Mouse (Mus musculus): ENCODE results near the gene Ccr4.

Gene Ccr4

DNA sequence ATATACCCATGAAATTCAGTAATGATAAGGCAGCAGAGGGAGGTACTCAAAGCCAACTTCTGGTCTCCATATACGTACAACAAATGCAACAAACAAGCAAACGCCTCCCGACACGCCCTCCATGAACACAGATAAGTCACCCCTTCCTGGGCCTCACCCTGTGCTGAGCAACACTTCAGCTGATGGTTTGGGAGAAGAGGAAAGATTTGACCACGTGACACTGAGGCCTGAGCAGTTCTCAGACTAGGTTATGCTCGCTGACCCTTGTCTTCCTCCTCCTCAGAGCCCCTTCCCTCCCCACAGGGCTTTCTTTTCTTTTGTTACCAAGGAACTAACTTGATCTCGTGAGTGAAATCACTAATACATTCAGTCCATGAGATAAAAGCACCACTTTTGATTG lies 37.8 kb downstream of the Ccr4 start:
- no peak for DNase-seq

DNA sequence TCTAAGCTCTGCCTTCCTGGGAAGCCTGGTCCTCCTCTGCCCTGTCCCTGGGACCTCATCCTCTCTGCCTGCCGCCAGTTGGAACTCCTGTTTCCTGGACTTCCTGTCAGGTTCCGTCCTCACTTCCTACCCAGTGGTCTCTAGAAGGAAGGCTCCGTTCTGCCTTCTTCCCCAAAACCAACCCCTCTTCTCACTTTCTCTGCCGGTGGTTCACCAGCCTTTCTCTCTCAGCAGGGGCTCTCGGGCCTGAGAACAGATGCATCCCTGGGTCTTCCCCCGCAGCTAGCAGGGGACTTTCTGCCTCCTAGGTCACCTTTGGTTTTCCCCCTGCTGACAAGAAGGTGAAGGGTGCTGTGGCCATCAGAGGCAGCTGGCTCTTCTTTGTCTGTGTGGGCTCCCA lies 39.3 kb downstream of the Ccr4 start:
- DNase-seq: no peak

DNA sequence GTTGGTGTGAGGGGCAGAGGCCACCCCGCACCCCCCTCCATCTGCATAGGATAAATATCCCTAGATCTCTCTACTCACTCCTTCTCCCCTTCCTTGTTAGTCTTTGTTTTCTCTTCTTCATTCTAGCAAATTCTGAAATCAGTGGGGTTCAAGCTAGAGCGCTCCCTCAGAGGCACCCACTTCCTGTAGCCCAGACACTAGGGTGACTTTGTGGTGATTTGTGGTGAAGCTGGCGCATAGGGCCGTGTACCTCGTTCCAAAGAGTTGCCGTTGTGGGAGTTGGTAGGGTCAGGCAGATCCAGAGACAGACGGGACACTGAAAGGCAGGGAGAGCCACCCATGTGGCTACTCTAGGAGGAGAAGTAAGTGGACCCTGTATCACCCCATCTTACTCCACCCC lies 42.1 kb downstream of the Ccr4 start:
- DNase-seq: no peak

DNA sequence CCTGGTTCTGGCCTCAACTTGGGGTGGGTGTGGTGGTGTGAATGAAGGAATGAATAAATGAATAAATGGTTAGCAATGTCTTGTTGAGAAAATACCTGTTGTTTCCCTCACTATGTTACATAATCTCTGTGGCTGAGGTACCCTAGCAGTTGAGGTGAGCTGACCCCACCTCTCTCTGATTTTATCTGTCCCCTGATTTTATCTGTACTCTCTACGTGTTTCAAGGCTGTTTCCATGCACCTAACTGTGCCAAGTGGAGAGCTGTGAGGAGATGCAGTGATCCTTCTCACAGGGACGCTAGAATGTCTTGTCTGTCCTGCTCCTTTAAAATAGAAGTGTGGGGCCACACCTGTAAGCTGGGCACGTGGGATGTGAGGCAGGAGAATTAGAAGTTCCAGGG lies 46.3 kb downstream of the Ccr4 start:
- no peak for DNase-seq

GRCm38 (mm10) chr9:114455420-114455819 lies 49.3 kb downstream of the Ccr4 start:
- no peak for DNase-seq

- DNase-seq: no peak
These were observed 52.3 kb downstream of the Ccr4 start for GRCm38 (mm10) chr9:114452418-114452817.

GRCm38 (mm10) chr9:114451615-114452014 lies 53.1 kb downstream of the Ccr4 start:
- no peak for DNase-seq

DNA sequence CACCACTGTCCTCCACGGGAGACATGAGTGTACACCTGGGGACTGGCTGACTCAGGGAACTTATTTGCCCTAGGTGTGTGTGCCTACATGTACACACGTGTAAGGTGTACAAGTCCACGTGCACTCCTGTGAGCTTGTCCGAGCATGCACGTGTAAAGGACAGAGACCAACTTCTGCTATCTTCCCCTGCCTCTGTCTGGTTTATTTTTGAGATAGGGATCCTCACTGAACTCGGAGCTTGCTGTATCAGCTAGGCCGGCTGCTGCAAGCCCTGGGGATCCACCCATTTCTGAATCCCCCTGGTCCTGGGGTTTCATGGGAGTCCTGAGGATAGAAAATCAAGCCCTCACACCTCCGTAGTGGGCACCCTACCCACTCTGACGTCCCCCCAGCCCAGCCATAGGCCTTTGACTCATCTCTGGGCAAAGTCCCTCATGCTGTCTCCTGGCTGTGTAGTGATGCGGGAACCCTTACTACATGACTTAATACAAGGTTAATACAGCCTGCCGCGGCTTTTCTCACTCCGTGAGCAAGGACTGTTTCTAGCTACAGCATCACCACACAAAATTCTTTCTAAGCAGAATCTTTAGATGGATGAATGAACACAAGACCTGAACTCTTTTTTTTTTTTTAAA lies 55.5 kb downstream of the Ccr4 start:
- no peak for DNase-seq

- no peak for DNase-seq
These were observed 56.0 kb downstream of the Ccr4 start for GRCm38 (mm10) chr9:114448700-114449099.

- DNase-seq: no peak
These were observed 57.8 kb downstream of the Ccr4 start for GRCm38 (mm10) chr9:114446887-114447286.

DNA sequence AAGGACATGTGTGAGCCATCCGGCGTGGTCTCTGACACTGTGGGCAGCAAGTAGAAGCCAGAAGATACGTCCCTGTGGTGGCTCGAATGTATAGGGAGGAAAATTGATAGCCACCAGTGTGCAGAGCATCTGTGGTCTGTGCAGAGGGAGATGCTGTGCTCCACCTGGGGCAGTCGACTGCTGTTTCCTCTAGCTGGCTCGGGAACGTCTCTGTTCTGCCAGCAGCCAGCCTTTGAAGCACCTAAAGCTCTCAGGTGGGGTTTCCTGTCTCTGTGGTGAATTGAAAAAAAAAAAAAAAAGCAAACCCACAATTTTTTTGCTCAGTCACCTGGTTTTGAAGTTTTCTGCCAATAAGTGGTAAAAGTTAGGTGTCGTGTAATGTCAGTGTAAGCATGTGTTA lies 61.4 kb downstream of the Ccr4 start:
- DNase-seq: no peak

GRCm38 (mm10) chr9:114442893-114443292 lies 61.8 kb downstream of the Ccr4 start:
- no peak for DNase-seq

DNA sequence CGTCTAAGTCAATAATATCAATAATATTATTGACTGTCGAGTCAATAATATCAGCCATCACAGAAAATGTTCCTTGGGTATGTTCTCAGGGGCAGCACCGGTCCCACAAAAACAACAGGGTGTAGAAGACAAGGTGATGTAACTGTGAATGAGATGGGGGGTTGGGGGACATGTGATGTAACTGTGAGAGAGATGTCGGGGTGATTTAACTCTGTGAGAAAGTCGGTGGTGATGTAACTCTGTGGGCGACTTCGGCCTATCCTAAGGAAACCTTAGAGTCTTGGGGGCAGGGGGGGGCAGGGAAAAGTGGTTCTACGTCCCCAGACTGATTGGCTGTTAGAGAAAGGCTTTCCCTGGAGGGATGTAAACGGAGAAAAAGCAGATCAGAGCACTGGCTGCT lies 62.5 kb downstream of the Ccr4 start:
- DNase-seq: no peak

DNA sequence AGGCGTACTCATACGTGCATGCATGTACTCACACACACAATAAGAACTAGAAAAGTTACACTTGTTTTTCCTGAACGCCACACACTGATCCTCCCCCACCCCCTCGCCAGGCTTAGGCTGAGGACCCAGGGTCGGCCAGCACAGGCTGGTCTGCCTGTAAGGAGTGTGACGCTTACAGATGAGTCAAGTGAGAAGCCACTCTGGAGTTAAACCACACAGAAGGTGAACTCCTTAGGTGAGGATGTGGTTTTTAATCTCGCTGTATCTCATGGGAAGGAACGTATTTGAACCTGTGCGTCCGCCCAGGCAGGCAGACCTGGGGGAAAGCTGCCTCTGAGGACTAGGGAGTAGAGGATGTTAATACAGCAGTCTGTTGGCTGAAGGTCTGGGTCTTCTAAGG lies 64.2 kb downstream of the Ccr4 start:
- no peak for DNase-seq
